Mouse (Mus musculus) frontal cortex, postnatal 10 days (tissue): ENCODE data around the gene Kcnq2.
A peak's percentile ranks its signal among the peaks of the same experiment; 100 is the strongest.

ENCODE experiments used
- DNase-seq, 2 experiments: peaks; one replicate each; pipeline ENCODE4 v3.0.0; 2022; ENCODE audit warnings: low spot score in 2 of 2, mixed read lengths in 1 of 2

Gene Kcnq2

GRCm38 (mm10) chr2:181134591-181135445, at the start of gene Kcnq2:
TSS of gene Kcnq2 (minus strand) at chr2:181135300.
- DNase-seq: no peak

DNA sequence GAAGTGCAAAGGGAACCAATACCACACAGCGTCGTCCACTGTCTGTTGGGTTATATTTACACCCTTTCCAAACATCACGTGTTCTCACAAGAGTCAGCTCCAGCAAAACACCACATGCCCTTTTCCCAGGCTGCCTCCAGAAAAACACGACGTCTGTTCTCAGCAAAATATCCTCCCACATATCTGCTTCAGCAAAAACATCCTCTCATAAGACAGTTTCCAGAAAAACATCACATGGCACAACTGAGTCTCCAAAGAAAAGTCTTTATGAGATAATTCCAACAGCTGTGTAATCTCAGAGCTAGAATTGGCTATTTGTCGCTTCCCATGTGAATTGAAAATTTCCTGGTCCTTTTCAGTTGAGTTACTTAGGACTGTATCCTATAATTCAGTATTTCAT, 45.8 kb upstream of the Kcnq2 start:
- no peak for DNase-seq

DNA sequence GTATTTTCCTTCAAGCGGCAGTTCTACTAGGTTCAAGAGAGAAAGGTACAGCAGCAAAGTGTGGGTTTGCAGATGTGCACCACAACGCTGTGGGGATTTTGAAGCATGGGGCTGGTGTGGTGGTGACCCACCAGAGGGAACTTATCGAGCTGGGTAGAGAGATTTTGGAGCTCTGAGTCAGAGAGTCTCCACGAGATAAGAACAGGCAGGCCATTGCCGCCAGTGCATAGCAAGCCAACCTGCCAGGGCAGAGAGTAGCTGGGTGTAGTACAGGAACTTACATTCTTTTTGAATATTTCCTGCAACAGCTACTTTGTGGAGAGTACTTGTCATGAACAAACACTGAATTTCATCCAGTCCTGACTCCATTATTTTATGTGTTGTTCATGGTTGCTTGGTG, 43.4 kb upstream of the Kcnq2 start:
- DNase-seq: no peak

GRCm38 (mm10) chr2:181178015-181178414, 42.9 kb upstream of the Kcnq2 start:
- DNase-seq: no peak

DNA sequence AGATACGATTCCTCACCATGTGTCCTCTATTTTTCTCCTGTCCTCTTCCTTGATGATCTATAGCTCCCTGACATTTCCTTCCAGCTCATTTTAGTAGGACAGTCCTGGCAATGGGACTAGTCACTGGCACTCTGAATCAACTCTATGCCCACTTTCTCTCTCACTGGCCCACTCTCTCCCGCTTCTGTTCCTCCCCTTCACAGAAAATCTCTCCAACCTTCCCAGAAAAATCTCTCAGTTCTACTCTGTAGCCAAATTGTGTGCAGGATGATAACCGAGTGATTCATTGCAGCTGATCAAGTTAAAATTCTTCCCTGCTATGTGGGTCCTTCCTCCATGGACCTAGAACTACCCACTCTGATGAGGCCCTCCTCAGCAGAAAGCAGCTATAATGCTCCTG, 39.5 kb upstream of the Kcnq2 start:
- DNase-seq: no peak

- no peak for DNase-seq
Measured at GRCm38 (mm10) chr2:181166469-181166868, 31.4 kb upstream of the Kcnq2 start.

DNA sequence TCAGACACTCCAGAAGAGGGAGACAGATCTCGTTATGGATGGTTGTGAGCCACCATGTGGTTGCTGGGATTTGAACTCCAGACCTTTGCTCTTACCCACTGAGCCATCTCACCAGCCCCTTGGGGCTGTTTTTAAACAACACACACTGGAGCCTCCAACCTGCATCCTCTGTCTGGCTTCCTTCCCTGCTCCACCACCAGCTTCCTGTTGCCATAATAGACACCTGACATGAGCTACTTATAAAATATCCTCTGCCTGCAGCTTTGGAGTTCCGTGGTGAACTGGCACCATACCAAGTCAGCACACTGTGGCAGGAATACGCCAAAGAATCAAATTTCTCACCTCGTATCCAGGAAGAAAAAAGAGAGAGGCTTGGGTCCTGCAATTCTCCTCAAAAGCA, 25.7 kb upstream of the Kcnq2 start:
- no peak for DNase-seq

- DNase-seq: peak; percentile 70 to 80
Measured at GRCm38 (mm10) chr2:181159771-181160170, 24.7 kb upstream of the Kcnq2 start.

GRCm38 (mm10) chr2:181159091-181159514, 24.0 kb upstream of the Kcnq2 start:
- peak; percentile 70 to 80 for DNase-seq

- no peak for DNase-seq
Measured at GRCm38 (mm10) chr2:181158471-181158870, 23.4 kb upstream of the Kcnq2 start.

DNA sequence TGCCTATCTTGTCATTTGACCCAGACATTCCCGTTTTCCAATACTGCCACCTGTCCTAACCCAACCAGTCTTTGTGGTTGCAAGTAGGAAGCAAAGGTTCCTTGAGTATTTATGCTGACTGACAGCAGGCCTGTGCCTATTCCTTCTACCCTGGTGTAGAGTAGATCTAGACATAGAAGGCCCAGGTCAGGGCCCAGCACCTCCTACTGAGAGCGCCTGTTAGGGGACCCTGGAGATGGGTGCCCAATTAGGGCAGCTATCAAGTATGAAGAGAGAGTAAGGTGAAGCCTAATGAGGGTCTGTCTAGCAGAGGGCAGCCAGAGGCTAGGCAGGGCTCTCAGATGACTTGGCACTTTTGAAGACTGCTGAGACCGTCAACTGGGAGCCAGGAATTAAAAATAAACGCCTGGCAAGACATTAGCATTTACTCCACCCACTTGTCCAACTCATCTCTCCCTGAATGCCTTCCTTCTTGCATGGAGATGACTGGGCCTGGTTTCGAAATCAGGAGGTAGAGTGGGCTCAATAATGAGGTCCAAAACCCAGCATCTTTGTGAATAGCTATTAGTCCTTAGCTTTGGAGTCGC, 22.7 kb upstream of the Kcnq2 start:
- no peak for DNase-seq

- peak in 1 of 2 experiments; percentile 13 for DNase-seq
Measured at GRCm38 (mm10) chr2:181157180-181157579, 22.1 kb upstream of the Kcnq2 start.

- peak in 1 of 2 experiments; percentile 76 for DNase-seq
Measured at GRCm38 (mm10) chr2:181156248-181157121, 21.4 kb upstream of the Kcnq2 start, which contains the start of gene Eef1a2. TSS of gene Eef1a2 (minus strand) at chr2:181157014.

DNA sequence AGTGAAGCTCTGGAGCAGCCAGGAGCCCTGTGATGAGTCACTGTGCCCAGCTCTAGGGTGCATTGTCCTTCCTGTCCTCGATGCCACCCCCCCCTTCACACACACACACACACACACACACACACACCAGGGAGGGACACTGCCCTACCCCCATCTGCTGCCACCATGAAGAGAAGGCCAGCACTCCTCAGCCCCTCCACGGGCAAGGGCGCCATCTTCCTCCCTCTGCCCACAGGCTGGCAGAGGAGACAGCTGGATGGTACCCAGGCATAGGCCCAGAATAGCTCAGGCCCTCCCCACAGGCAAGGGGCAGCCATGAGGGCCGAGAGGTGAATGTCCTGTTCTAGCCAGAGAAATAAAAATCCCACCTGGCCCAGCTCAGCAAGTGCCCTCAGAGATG, 20.7 kb upstream of the Kcnq2 start:
- peak in 1 of 2 experiments; percentile 30 for DNase-seq

DNA sequence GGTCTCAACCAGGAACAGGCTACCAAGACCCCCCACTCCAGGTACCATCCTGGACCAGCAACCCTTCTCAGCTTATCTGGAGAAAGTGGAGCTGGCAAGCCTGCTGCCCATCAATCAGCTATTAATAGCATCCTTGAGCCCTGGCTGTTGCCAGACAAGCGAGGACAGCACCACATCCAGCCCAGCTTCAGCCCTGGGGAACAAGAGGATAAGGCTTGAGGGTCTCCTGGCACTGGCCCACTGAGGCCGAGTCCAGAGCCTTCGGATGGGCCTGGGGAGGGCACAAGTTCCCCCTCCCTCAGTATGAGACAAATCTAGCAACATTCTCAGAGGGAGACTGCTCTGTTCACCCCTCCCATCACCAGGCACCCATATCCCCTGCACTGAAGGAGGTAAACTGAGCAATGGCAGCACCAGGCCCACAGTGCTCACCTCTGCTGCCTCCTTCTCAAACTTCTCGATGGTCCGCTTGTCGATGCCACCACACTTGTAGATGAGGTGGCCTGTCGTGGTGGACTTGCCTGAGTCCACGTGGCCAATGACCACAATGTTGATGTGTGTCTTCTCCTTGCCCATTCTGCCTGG, 19.8 kb upstream of the Kcnq2 start:
- DNase-seq: no peak

GRCm38 (mm10) chr2:181154361-181154760, 19.3 kb upstream of the Kcnq2 start:
- DNase-seq: no peak

- DNase-seq: peak in 1 of 2 experiments; percentile 8
Measured at GRCm38 (mm10) chr2:181153837-181154236, 18.7 kb upstream of the Kcnq2 start.

DNA sequence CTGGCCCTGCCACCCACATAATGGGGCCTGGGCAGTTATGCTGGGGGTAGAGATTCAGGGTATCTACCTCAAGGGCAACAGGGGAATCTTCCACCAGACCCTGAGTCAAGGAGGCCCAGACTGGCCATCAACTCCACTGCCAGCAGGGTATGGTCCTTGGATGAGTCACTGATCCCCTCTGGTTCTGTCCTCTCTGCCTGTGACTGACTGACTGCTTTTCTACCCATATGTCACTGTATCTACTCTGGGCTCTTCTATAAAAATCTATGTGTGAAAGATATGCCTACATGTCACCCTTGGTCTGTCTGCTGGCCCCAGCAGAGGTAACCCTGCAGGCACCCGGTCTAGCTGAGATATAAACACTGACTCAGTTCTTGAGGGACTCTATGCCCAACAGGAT, 18.0 kb upstream of the Kcnq2 start:
- no peak for DNase-seq

DNA sequence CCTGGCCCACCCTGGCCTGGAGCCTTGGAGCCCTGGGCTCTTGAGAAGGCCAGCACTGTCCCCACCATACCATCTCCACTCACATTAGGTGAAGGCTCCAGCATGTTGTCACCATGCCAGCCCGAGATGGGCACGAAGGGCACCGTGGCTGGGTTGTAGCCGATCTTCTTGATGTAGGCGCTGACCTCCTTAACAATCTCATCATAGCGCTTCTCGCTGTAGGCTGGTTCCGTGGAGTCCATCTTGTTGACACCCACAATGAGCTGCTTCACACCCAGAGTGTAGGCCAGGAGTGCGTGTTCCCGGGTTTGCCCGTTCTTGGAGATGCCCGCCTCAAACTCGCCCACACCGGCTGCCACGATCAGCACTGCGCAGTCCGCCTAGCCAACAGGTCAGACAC, 17.6 kb upstream of the Kcnq2 start:
- DNase-seq: no peak

GRCm38 (mm10) chr2:181150281-181150680, 15.2 kb upstream of the Kcnq2 start:
- DNase-seq: peak in 1 of 2 experiments; percentile 13

DNA sequence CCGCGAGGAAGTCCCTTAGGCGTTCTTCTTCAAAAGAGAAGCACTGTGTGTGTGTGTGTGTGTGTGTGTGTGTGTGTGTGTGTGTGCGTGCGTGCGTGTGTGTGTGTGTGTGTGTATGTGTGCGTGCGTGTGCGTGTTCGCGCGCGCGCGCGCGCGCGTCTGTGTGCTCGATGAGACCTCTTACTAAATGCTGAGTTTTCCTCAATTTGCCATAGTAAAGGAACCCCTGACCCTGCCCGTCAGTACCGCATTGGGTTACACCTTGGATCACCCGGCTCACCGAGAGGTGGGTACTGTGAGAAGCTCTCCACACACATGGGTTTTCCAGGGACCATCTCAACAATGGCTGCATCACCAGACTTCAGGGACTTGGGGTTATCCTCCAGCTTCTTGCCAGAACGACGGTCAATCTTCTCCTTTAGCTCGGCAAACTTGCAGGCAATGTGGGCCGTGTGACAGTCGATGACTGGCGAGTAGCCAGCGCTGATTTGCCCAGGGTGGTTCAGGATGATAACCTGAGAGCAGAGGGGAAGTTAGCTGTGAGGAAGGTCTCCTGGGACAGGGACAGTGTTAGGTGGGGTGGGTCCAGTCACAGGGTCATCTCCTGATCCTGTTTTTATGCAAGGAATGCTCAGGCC, 13.3 kb upstream of the Kcnq2 start:
- no peak for DNase-seq
